8 mouse cellular contexts compared by ENCODE assay signal in genomic region chr10:28843755-28844717, GRCm38 (mm10).
DNase-seq lines count a peak whose midpoint lies in the region; ATAC-seq and TF ChIP-seq lines count a peak whose summit lies in the region.

No protein-coding gene starts in this region.

- no peak overlapping the region for H3K27ac ChIP-seq in cerebellum, adult 2 months (ENCODE audit: insufficient read depth, low read length)
- H3K27ac ChIP-seq in limb, embryonic 10.5 days, result no peak overlapping the region

- no peaks in the 10 kb centered on the region for H3K4me1 ChIP-seq in G1E (ENCODE audit: insufficient read depth, low read depth, low read length)
- H3K4me1 ChIP-seq in cerebellum, adult 2 months (ENCODE audit: control insufficient read depth, insufficient read depth, low read length), result no peaks in the 10 kb centered on the region
- no peaks in the 10 kb centered on the region for H3K4me1 ChIP-seq in limb, embryonic 10.5 days

- H3K36me3 ChIP-seq in G1E (replicated peaks), result no peaks in the 10 kb centered on the region
- H3K36me3 ChIP-seq in limb, embryonic 10.5 days, result no peaks in the 10 kb centered on the region

- DNase-seq in 3134 (ENCODE audit: extremely low read depth, insufficient read length, low spot score) (peak; percentile 0), G1E (ENCODE audit: low spot score) (peak; percentile 10)
- peak; percentile 33 to 34 for DNase-seq in cerebellum, adult 2 months
- peak; percentile 61 for DNase-seq in forelimb bud, embryonic 11.5 days (ENCODE audit: low read depth, low spot score)
- DNase-seq in kidney, adult 8-10 months, result peak; percentile 7 to 42
- DNase-seq in limb, embryonic 10.5 days (ENCODE audit: low spot score), result peak; percentile 72
- DNase-seq in neural tube, embryonic 10.5 days (ENCODE audit: extremely low spot score, low spot score), result peak; percentile 50
- peak; percentile 13 to 52 for DNase-seq in thymus, postnatal 10 days (ENCODE audit: low spot score in 2 of 2)

- no peak for TF ChIP-seq POLR2A in cerebellum, adult 2 months (IDR thresholded peaks at IDR 0.05; ENCODE audit: borderline replicate concordance, insufficient read depth, low read length)

- 22% methylated on average over 7 of the region's 7 CpGs for WGBS in cerebellum, adult 2 months
- 31% methylated on average over 7 of the region's 7 CpGs for WGBS in limb, embryonic 10.5 days

- no peaks in the 10 kb centered on the region for H3K9me3 ChIP-seq in G1E (replicated peaks)
- no peaks in the 10 kb centered on the region for H3K9me3 ChIP-seq in limb, embryonic 10.5 days (replicated peaks)

- no peak overlapping the region for H3K4me3 ChIP-seq in G1E (ENCODE audit: low read depth, low read length)
- H3K4me3 ChIP-seq in cerebellum, adult 2 months (replicated peaks; ENCODE audit: insufficient read depth, low read depth, low read length), result no peak overlapping the region
- H3K4me3 ChIP-seq in limb, embryonic 10.5 days, result no peak overlapping the region

- peak; percentile 77 for TF ChIP-seq CTCF in G1E (IDR thresholded peaks at IDR 0.05; ENCODE audit: low read depth, low read length)
- TF ChIP-seq CTCF in cerebellum, adult 2 months (IDR thresholded peaks at IDR 0.05; ENCODE audit: borderline replicate concordance, insufficient read depth, low read depth, low read length), result peak; percentile 45; the same call in 1 of the 2 replicates

- ATAC-seq in G1E (ENCODE audit: extremely low read depth, insufficient number of reproducible peaks, low FRiP score, poor library complexity, severe bottlenecking), result no peak

- H3K27me3 ChIP-seq in G1E (ENCODE audit: insufficient read depth, low read length), result no peaks in the 10 kb centered on the region
- no peaks in the 10 kb centered on the region for H3K27me3 ChIP-seq in cerebellum, adult 2 months (ENCODE audit: control insufficient read depth, insufficient read depth, low read length)
- H3K27me3 ChIP-seq in limb, embryonic 10.5 days (ENCODE audit: low read depth, poor library complexity, severe bottlenecking), result no peaks in the 10 kb centered on the region

Comparison
In these comparisons a context has a peak if more than half of its experiments do, and no peak if none do; other contexts are left out.
1. DNase-seq: peak in every context shown above with its lines; median percentile 72 in limb, embryonic 10.5 days; 61 in forelimb bud, embryonic 11.5 days; 50 in neural tube, embryonic 10.5 days; 34 in cerebellum, adult 2 months; 32 in thymus, postnatal 10 days; 24 in kidney, adult 8-10 months; 10 in G1E; 0 in 3134.